Mouse (Mus musculus) cerebellum, adult 2 months (tissue): ENCODE measurements around the gene E2f7.

Experiments
- CTCF ChIP-seq: fragments of 200-500 bp; IDR thresholded peaks from 2 replicates; pipeline ENCODE4 v1.5.1; 2011; ENCODE audit warnings: low read depth, mild to moderate bottlenecking, control low read depth, low read length, moderate library complexity, borderline replicate concordance; ENCODE audit not compliant: insufficient read depth
- POLR2A ChIP-seq: fragments of 200-500 bp; IDR thresholded peaks from 2 replicates; pipeline ENCODE4 v1.6.1; 2011; ENCODE audit warnings: low read length, control low read depth, borderline replicate concordance; ENCODE audit not compliant: insufficient read depth

DNA sequence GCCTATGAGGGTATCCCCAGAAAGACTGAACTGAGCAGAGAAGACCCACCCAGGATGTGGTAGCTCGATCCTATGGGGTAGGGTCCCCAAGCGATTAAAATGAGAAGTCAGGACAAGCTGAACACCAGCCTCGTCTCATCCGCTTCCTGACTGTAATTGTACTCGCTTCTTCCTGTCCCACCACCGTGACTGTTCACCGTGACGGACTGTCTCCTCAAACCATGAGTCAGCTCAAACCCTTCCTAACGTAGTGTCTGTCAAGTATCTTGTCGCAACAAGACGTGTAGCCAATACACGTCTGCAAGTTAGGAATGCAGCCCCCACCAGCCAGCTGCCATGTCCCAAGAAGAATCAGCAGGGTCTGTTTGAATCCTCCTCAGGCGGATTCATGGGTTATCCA, 18.2 kb downstream of the E2f7 start:
- TF ChIP-seq CTCF, result no peak
- TF ChIP-seq POLR2A, result no peak
